Mouse (Mus musculus): Measurements from ENCODE around the gene Astl. TPM values are rescaled to one million over a fixed set of nuclear protein-coding genes. Genes with fewer than 3 reads are reported as not detected.

The Astl gene
- total and polyA plus RNA-seq, 2 experiments from 2014 or later = not detected

DNA sequence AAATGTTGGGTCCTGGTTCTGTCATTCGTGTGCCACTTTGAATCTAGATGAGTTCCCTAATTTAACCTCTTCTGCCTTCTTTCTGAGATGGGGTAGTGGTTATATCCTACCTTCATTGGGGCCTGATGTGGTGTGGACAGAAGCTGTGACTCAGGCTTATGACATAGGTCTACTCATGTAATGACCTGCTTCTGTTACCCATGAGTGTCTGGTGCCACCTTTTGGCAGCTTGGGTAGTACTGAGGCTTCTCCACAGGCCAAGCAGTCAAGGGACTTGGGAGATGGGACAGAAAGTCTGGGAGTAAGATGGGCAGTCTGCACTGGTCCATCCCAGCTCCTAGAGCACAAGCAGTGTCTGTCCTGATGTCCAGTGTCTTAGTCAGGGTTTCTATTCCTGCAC is 7.9 kb downstream of the Astl start:
- H3K4me2 ChIP-seq (ENCODE audit: low read depth, low read length, poor library complexity, severe bottlenecking) = no peak overlapping the region
- no peaks in the 10 kb centered on the region for H3K9me3 ChIP-seq (ENCODE audit: low read length)
- H3K4me1 ChIP-seq (ENCODE audit: insufficient read depth, low read length) = no peaks in the 10 kb centered on the region
- H3K27me3 ChIP-seq (ENCODE audit: insufficient read depth, low read length) = no peaks in the 10 kb centered on the region; the same call in 1 of the 2 replicates
- H3K36me3 ChIP-seq (ENCODE audit: insufficient read depth, low read length) = no peaks in the 10 kb centered on the region
- peak; percentile 43 for TF ChIP-seq CTCF (IDR thresholded peaks at IDR 0.05)
- H3K9ac ChIP-seq (replicated peaks; ENCODE audit: low read length, poor library complexity, severe bottlenecking) = no peak overlapping the region
- H3K4me3 ChIP-seq (ENCODE audit: low read depth, low read length) = no peak overlapping the region
- ATAC-seq (ENCODE audit: low FRiP score) (no peak), DNase-seq (ENCODE audit: low spot score) (no peak)
- no peak overlapping the region for H3K27ac ChIP-seq (ENCODE audit: low read depth, low read length)
- 71% methylated on average over 1 of the region's 1 CpGs for WGBS

DNA sequence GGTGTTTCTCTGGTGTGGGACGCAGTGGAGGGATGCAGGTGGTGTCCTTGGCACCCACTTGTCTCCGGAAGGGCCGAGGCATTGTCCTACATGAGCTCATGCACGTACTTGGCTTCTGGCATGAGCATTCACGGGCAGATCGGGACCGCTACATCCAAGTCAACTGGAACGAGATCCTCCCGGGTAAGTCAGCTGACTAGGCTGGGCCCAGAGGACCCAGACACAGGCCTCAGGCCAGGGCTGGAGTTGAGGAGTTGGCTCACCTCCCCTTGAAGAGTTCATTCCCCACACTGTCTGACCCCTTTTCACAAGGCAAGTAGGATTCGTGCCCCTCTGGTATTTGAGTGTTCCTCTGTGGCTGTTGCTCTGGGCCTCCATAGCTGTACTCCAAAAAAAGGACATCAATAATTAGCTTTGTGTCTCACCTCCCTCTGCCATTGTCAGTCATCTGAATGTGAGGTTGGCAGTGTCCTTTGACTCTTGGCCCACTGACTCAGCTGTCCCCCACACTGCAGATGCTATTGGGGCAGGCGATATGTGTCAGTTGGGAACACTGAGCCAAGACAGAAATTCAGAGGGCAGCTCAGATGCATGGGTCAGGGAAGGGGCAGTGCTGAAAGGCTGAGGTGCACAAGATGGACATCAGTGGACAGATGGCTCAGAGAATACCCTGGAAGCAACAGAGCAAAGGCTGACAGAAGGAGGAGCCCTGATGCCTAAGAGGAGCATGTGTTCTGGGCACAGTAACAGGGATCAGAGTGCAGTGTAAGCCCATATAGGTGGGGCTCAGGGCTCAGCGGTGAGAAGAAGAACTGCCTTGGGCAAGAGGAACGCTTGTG is 8.9 kb downstream of the Astl start:
- DNase-seq (ENCODE audit: low spot score) (no peak), ATAC-seq (ENCODE audit: low FRiP score) (no peak)
- no peaks in the 10 kb centered on the region for H3K4me1 ChIP-seq (ENCODE audit: insufficient read depth, low read length)
- H3K9me3 ChIP-seq (ENCODE audit: low read length) = no peaks in the 10 kb centered on the region
- H3K4me3 ChIP-seq (ENCODE audit: low read depth, low read length) = no peak overlapping the region
- TF ChIP-seq CTCF (IDR thresholded peaks at IDR 0.05) = no peak
- H3K27me3 ChIP-seq (ENCODE audit: insufficient read depth, low read length) = no peaks in the 10 kb centered on the region; the same call in 1 of the 2 replicates
- WGBS = 79% methylated on average over 13 of the region's 13 CpGs
- no peak overlapping the region for H3K4me2 ChIP-seq (ENCODE audit: low read depth, low read length, poor library complexity, severe bottlenecking)
- no peaks in the 10 kb centered on the region for H3K36me3 ChIP-seq (ENCODE audit: insufficient read depth, low read length)
- H3K9ac ChIP-seq (replicated peaks; ENCODE audit: low read length, poor library complexity, severe bottlenecking) = no peak overlapping the region
- H3K27ac ChIP-seq (ENCODE audit: low read depth, low read length) = no peak overlapping the region

GRCm38 (mm10) chr2:127353881-127354280 is 15.4 kb downstream of the Astl start:
- no peak overlapping the region for H3K27ac ChIP-seq (ENCODE audit: low read depth, low read length)
- H3K36me3 ChIP-seq (ENCODE audit: insufficient read depth, low read length) = no peaks in the 10 kb centered on the region
- no peak overlapping the region for H3K9ac ChIP-seq (replicated peaks; ENCODE audit: low read length, poor library complexity, severe bottlenecking)
- H3K4me3 ChIP-seq (ENCODE audit: low read depth, low read length) = no peak overlapping the region
- WGBS = 88% methylated on average over 4 of the region's 4 CpGs
- no peak for DNase-seq (ENCODE audit: low spot score)
- H3K4me1 ChIP-seq (ENCODE audit: insufficient read depth, low read length) = no peaks in the 10 kb centered on the region
- no peak for ATAC-seq (ENCODE audit: low FRiP score)
- no peaks in the 10 kb centered on the region for H3K27me3 ChIP-seq (ENCODE audit: insufficient read depth, low read length)
- TF ChIP-seq CTCF (IDR thresholded peaks at IDR 0.05) = no peak
- H3K4me2 ChIP-seq (ENCODE audit: low read depth, low read length, poor library complexity, severe bottlenecking) = no peak overlapping the region
- no peaks in the 10 kb centered on the region for H3K9me3 ChIP-seq (ENCODE audit: low read length)

DNA sequence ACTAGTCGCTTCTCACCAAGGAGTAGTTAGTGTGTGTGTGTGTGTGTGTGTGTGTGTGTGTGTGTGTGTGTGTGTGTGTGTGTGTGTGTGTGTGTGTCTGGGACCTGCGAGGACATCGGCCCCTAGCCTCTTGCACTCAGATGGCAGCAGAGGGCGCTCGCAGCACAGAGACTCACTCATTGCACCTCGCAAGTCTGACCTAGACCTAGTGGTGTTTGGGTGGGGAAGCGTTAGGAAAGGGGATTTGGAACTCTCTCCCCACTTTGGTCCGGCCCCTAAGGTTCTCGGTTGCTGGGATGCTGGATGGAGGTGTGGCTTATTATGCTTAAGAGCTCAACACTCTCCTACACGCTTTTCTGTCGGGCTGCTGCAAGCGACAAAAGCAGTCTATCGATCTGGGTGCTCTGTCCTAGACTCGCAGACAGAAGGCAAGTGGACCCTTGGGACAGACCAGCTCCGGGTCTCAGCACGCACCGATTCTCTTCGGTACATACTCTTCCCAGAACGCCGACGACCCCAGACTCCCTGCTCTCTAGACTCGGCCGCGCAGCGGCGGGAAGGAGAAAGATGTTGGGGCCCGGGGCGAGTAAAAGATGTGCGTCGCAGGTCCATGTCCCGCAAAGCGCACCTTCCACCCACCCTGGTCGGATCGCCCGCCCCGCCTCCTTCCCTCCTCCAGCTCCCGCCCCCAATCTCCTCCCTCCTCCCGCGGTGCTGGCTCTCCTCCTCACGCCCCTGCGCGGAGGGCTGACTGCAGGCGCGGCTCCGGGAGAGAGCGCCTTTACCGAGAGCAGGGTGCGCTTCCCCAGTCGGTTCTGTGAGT is 24.2 kb downstream of the Astl start, which contains the start of gene Adra2b:
Adra2b (plus strand) TSS at position 750 of the 823 bp plus-strand sequence.
- Histone ChIP-seq H3K27ac (ENCODE audit: low read depth, low read length) (no peak within 1 kb of the TSS), H3K36me3 (ENCODE audit: insufficient read depth, low read length) (no peaks in the 10 kb centered on the region), H3K27me3 (ENCODE audit: insufficient read depth, low read length) (peaks cover 57% of the 10 kb centered on the region), H3K4me2 (ENCODE audit: low read depth, low read length, poor library complexity, severe bottlenecking) (peak within 1 kb of the TSS; percentile 72), H3K4me3 (ENCODE audit: low read depth, low read length) (peak within 1 kb of the TSS; percentile 39), H3K9ac (replicated peaks; ENCODE audit: low read length, poor library complexity, severe bottlenecking) (peak within 1 kb of the TSS; percentile 33; the same call in 1 of the 2 replicates), H3K9me3 (ENCODE audit: low read length) (no peaks in the 10 kb centered on the region), H3K4me1 (ENCODE audit: insufficient read depth, low read length) (peaks cover 8% of the 10 kb centered on the region; the same call in 1 of the 2 replicates)
- TF ChIP-seq CTCF (IDR thresholded peaks at IDR 0.05) = peak; percentile 86
- peak; percentile 87 for DNase-seq (ENCODE audit: low spot score)
- under 1% methylated on average over 43 of the region's 49 CpGs for WGBS
- peak; percentile 78 for ATAC-seq (ENCODE audit: low FRiP score)

DNA sequence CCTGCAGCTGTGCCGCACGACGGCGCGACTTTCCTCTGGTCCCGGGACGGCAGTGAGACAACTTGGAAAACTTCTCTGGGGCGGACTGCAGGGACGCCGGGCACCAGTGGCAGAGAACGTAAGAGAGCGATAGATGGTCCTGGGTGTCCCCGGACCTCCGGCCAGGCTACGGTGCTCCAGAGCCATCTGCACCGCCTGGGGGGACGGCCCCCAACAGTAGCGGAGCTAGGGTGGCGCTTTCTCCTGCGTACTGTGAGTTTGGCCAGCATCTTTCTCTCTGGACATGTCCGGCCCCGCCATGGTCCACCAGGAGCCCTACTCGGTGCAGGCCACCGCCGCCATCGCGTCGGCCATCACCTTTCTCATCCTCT is 24.8 kb downstream of the Astl start:
- 1% methylated on average over 28 of the region's 28 CpGs for WGBS
- Histone ChIP-seq H3K4me2 (ENCODE audit: low read depth, low read length, poor library complexity, severe bottlenecking) (peak overlapping the region; percentile 72), H3K27me3 (ENCODE audit: insufficient read depth, low read length) (peaks cover 57% of the 10 kb centered on the region), H3K9me3 (ENCODE audit: low read length) (no peaks in the 10 kb centered on the region), H3K27ac (ENCODE audit: low read depth, low read length) (no peak overlapping the region), H3K4me3 (ENCODE audit: low read depth, low read length) (peak overlapping the region; percentile 39), H3K9ac (replicated peaks; ENCODE audit: low read length, poor library complexity, severe bottlenecking) (peak overlapping the region; percentile 29; the same call in 1 of the 2 replicates), H3K36me3 (ENCODE audit: insufficient read depth, low read length) (no peaks in the 10 kb centered on the region), H3K4me1 (ENCODE audit: insufficient read depth, low read length) (peaks cover 8% of the 10 kb centered on the region; the same call in 1 of the 2 replicates)
- TF ChIP-seq CTCF (IDR thresholded peaks at IDR 0.05) = no peak
- ATAC-seq (ENCODE audit: low FRiP score) (no peak), DNase-seq (ENCODE audit: low spot score) (no peak)

All from midbrain, postnatal 0 days (tissue).